Mouse (Mus musculus): ENCODE data around the gene Map2k6.

DNA sequence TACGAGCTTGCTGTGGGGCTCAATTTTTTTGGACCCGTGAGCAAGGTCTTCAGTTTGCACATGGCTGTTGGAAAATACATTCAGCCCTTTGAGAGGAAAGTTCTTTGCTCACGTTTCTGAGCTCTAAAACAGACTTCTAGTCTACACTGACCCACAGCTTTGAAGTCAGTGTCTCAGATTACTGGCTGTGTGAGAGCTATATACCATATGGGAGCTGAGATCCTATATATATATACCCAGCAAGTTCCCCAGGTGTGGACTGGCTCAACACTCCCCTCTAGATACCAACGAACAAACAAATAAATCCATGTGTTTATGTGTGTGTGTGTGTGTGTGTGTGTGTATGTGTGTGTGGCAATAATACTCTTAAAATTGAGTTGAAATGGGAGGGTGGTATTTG lies 83.7 kb downstream of the Map2k6 start:
- TF ChIP-seq FLI1 (IDR thresholded peaks at IDR 0.05; ENCODE audit: low read length) (no peak), GATA1 (IDR thresholded peaks at IDR 0.05; ENCODE audit: borderline replicate concordance, low read length) (no peak)

All from megakaryocyte, embryonic 14.5 days (primary cell).